Mouse (Mus musculus) MEL (cell line): Measurements from ENCODE around the gene Pcnx3. TPM values are rescaled to one million over a fixed set of nuclear protein-coding genes. Genes with fewer than 3 reads are reported as not detected.

Experiments
- DNase-seq: peaks from one replicate; pipeline ENCODE4 v3.0.0; 2011; ENCODE audit warnings: low read depth, low spot score
- H3K27ac ChIP-seq: 2 replicates; pipeline ENCODE4 v1.5.1; 2012; ENCODE audit warnings: low read depth, mild to moderate bottlenecking, control low read depth, low read length, moderate library complexity; ENCODE audit not compliant: control insufficient read depth
- H3K27me3 ChIP-seq, 2 experiments: fragments of 150-350 bp in 1 of 2; sonication (generic) in 1 of 2; 2 replicates each; pipeline ENCODE4 v1.6.1; 2012; ENCODE audit warnings: low read length in 2 of 2, mild to moderate bottlenecking in 2 of 2, improper control_type of control experiment in 1 of 2, moderate library complexity in 1 of 2; ENCODE audit not compliant: insufficient read depth in 2 of 2, control insufficient read depth in 1 of 2
- H3K36me3 ChIP-seq, 2 experiments: 2 replicates each; pipeline ENCODE4 v1.6.1; 2012 to 2014; ENCODE audit warnings: low read length in 2 of 2, improper control_type of control experiment in 1 of 2, inconsistent platforms in 1 of 2, mild to moderate bottlenecking in 1 of 2; ENCODE audit not compliant: insufficient read depth in 2 of 2, control insufficient read depth in 1 of 2
- H3K4me1 ChIP-seq, 2 experiments: fragments of 150-350 bp in 1 of 2; sonication (generic) in 1 of 2; 2 replicates each; pipeline ENCODE4 v1.6.1; 2012; ENCODE audit warnings: low read length in 2 of 2, improper control_type of control experiment in 1 of 2, mild to moderate bottlenecking in 1 of 2; ENCODE audit not compliant: insufficient read depth in 2 of 2, control insufficient read depth in 1 of 2
- H3K4me3 ChIP-seq, 2 experiments: fragments of 150-350 bp in 1 of 2; sonication (generic) in 1 of 2; 2 replicates each; pipeline ENCODE4 v1.5.1; 2012; ENCODE audit warnings: low read depth in 2 of 2, low read length in 2 of 2, mild to moderate bottlenecking in 2 of 2, moderate library complexity in 2 of 2, control low read depth in 1 of 2, improper control_type of control experiment in 1 of 2; ENCODE audit not compliant: control insufficient read depth in 1 of 2, insufficient read depth in 1 of 2
- H3K79me2 ChIP-seq: 2 replicates; pipeline ENCODE4 v1.6.1; 2012; ENCODE audit warnings: mild to moderate bottlenecking, low read length, moderate library complexity; ENCODE audit not compliant: control insufficient read depth, poor library complexity, insufficient read depth
- H3K9ac ChIP-seq: 2 replicates; pipeline ENCODE4 v1.6.1; 2012; ENCODE audit warnings: low read depth, mild to moderate bottlenecking, control low read depth, low read length, moderate library complexity; ENCODE audit not compliant: control insufficient read depth, poor library complexity, severe bottlenecking
- H3K9me3 ChIP-seq: fragments of 150-350 bp; sonication (generic); replicated peaks from 2 replicates; pipeline ENCODE4 v1.6.1; 2012; ENCODE audit warnings: mild to moderate bottlenecking, low read length, improper control_type of control experiment, moderate library complexity; ENCODE audit not compliant: insufficient read depth
- BHLHE40 ChIP-seq: IDR thresholded peaks from 2 replicates; pipeline ENCODE4 v1.6.1; 2012; ENCODE audit warnings: low read depth, mild to moderate bottlenecking, inconsistent platforms, low read length, improper control_type of control experiment, borderline replicate concordance
- CHD1 ChIP-seq: IDR thresholded peaks from 2 replicates; pipeline ENCODE4 v1.6.1; 2012; ENCODE audit warnings: low read depth, mild to moderate bottlenecking, inconsistent platforms, low read length, improper control_type of control experiment
- CHD2 ChIP-seq: IDR thresholded peaks from 2 replicates; pipeline ENCODE4 v1.6.1; 2011; ENCODE audit warnings: low read length, improper control_type of control experiment
- E2F4 ChIP-seq: IDR thresholded peaks from 2 replicates; pipeline ENCODE4 v1.6.1; 2011; ENCODE audit warnings: low read depth, low read length, improper control_type of control experiment, borderline replicate concordance
- ELF1 ChIP-seq: IDR thresholded peaks from 2 replicates; pipeline ENCODE4 v1.6.1; 2014; ENCODE audit warnings: low read depth, mild to moderate bottlenecking, inconsistent platforms, low read length, improper control_type of control experiment, moderate library complexity
- ETS1 ChIP-seq: IDR thresholded peaks from 2 replicates; pipeline ENCODE4 v1.6.1; 2012; ENCODE audit warnings: low read depth, mild to moderate bottlenecking, inconsistent platforms, low read length, improper control_type of control experiment, moderate library complexity
- GABPA ChIP-seq: IDR thresholded peaks from 2 replicates; pipeline ENCODE4 v1.6.1; 2012; ENCODE audit warnings: low read depth, mild to moderate bottlenecking, inconsistent platforms, low read length, improper control_type of control experiment, moderate library complexity
- GATA1 ChIP-seq: IDR thresholded peaks from 2 replicates; pipeline ENCODE4 v1.6.1; 2011; ENCODE audit warnings: low read depth, low read length, improper control_type of control experiment
- HCFC1 ChIP-seq: IDR thresholded peaks from 2 replicates; pipeline ENCODE4 v1.6.1; 2012; ENCODE audit warnings: low read depth, mild to moderate bottlenecking, inconsistent platforms, low read length, improper control_type of control experiment, moderate library complexity
- JUND ChIP-seq: IDR thresholded peaks from 2 replicates; pipeline ENCODE4 v1.6.1; 2011; ENCODE audit warnings: low read depth, mild to moderate bottlenecking, improper control_type of control experiment, low read length
- KAT2A ChIP-seq: conservative IDR thresholded peaks from 2 replicates; pipeline ENCODE4 v1.6.1; 2012; ENCODE audit warnings: low read depth, low read length, improper control_type of control experiment, inconsistent platforms
- MAFK ChIP-seq: IDR thresholded peaks from 2 replicates; pipeline ENCODE4 v1.6.1; 2011; ENCODE audit warnings: low read depth, mild to moderate bottlenecking, low read length, improper control_type of control experiment, borderline replicate concordance
- MAX ChIP-seq: IDR thresholded peaks from 2 replicates; pipeline ENCODE4 v1.6.1; 2011; ENCODE audit warnings: low read length, improper control_type of control experiment
- MAZ ChIP-seq: IDR thresholded peaks from 2 replicates; pipeline ENCODE4 v1.6.1; 2012; ENCODE audit warnings: low read depth, mild to moderate bottlenecking, inconsistent platforms, low read length, improper control_type of control experiment
- MEF2A ChIP-seq: IDR thresholded peaks from 2 replicates; pipeline ENCODE4 v1.6.1; 2014; ENCODE audit warnings: low read depth, mild to moderate bottlenecking, inconsistent platforms, low read length, improper control_type of control experiment; ENCODE audit not compliant: poor library complexity, insufficient replicate concordance, severe bottlenecking; ENCODE audit errors: extremely low read depth
- MXI1 ChIP-seq: IDR thresholded peaks from 2 replicates; pipeline ENCODE4 v1.6.1; 2011; ENCODE audit warnings: mild to moderate bottlenecking, low read depth, low read length, improper control_type of control experiment
- MYB ChIP-seq: IDR thresholded peaks from 2 replicates; pipeline ENCODE4 v1.6.1; 2011; ENCODE audit warnings: mild to moderate bottlenecking, low read depth, low read length, improper control_type of control experiment
- MYC ChIP-seq: IDR thresholded peaks from 2 replicates; pipeline ENCODE4 v1.6.1; 2011; ENCODE audit warnings: low read depth, mild to moderate bottlenecking, low read length, improper control_type of control experiment, moderate library complexity
- NELFE ChIP-seq: IDR thresholded peaks from 2 replicates; pipeline ENCODE4 v1.6.1; 2011; ENCODE audit warnings: low read depth, low read length, improper control_type of control experiment
- NRF1 ChIP-seq: IDR thresholded peaks from 2 replicates; pipeline ENCODE4 v1.6.1; 2014; ENCODE audit warnings: low read depth, mild to moderate bottlenecking, inconsistent platforms, low read length, improper control_type of control experiment, moderate library complexity; ENCODE audit not compliant: poor library complexity, insufficient read depth, severe bottlenecking
- POLR2A ChIP-seq, 2 experiments: IDR thresholded peaks; 2 replicates each; pipeline ENCODE4 v1.6.1; 2011 to 2012; ENCODE audit warnings: low read length in 2 of 2, mild to moderate bottlenecking in 2 of 2, control low read depth in 1 of 2, improper control_type of control experiment in 1 of 2, low read depth in 1 of 2, moderate library complexity in 1 of 2; ENCODE audit not compliant: control insufficient read depth in 1 of 2, insufficient read depth in 1 of 2, poor library complexity in 1 of 2
- POLR2AphosphoS2 ChIP-seq: IDR thresholded peaks from 2 replicates; pipeline ENCODE4 v1.6.1; 2011; ENCODE audit warnings: low read length, improper control_type of control experiment
- POLR2AphosphoS5 ChIP-seq: IDR thresholded peaks from 2 replicates; pipeline ENCODE4 v1.6.1; 2012; ENCODE audit warnings: low read depth, borderline replicate concordance, mild to moderate bottlenecking, inconsistent platforms, low read length, moderate library complexity, mixed read lengths
- RAD21 ChIP-seq: IDR thresholded peaks from 2 replicates; pipeline ENCODE4 v1.6.1; 2011; ENCODE audit warnings: mild to moderate bottlenecking, low read depth, low read length, improper control_type of control experiment
- RCOR1 ChIP-seq: IDR thresholded peaks from 2 replicates; pipeline ENCODE4 v1.6.1; 2012; ENCODE audit warnings: low read depth, mild to moderate bottlenecking, inconsistent platforms, low read length, improper control_type of control experiment
- SIN3A ChIP-seq: IDR thresholded peaks from 2 replicates; pipeline ENCODE4 v1.6.1; 2012; ENCODE audit warnings: low read length, improper control_type of control experiment, inconsistent platforms
- SMC3 ChIP-seq: IDR thresholded peaks from 2 replicates; pipeline ENCODE4 v1.6.1; 2011; ENCODE audit warnings: low read depth, low read length, improper control_type of control experiment
- TAL1 ChIP-seq: IDR thresholded peaks from 2 replicates; pipeline ENCODE4 v1.6.1; 2012; ENCODE audit warnings: mild to moderate bottlenecking, inconsistent platforms, low read length, moderate library complexity, mixed read lengths
- TBP ChIP-seq: IDR thresholded peaks from 2 replicates; pipeline ENCODE4 v1.8.0; 2011; ENCODE audit warnings: low read depth, low read length, improper control_type of control experiment
- TCF12 ChIP-seq: IDR thresholded peaks from 2 replicates; pipeline ENCODE4 v1.6.1; 2014; ENCODE audit warnings: low read depth, mild to moderate bottlenecking, inconsistent platforms, low read length, improper control_type of control experiment, moderate library complexity
- USF1 ChIP-seq: IDR thresholded peaks from 2 replicates; pipeline ENCODE4 v1.6.1; 2014; ENCODE audit warnings: low read depth, mild to moderate bottlenecking, inconsistent platforms, low read length, improper control_type of control experiment, moderate library complexity
- USF2 ChIP-seq, 2 experiments: IDR thresholded peaks; 2 replicates each; pipeline ENCODE4 v1.6.1; 2011 to 2012; ENCODE audit warnings: improper control_type of control experiment in 2 of 2, low read length in 2 of 2, borderline replicate concordance in 1 of 2, inconsistent platforms in 1 of 2, low read depth in 1 of 2, mild to moderate bottlenecking in 1 of 2; ENCODE audit not compliant: insufficient read depth in 1 of 2
- ZC3H11A ChIP-seq: IDR thresholded peaks from 2 replicates; pipeline ENCODE4 v1.6.1; 2012; ENCODE audit warnings: low read depth, mild to moderate bottlenecking, inconsistent platforms, low read length, improper control_type of control experiment
- ZMIZ1 ChIP-seq: IDR thresholded peaks from 2 replicates; pipeline ENCODE4 v1.6.1; 2012; ENCODE audit warnings: low read depth, mild to moderate bottlenecking, inconsistent platforms, low read length, improper control_type of control experiment, moderate library complexity
- ZNF384 ChIP-seq: IDR thresholded peaks from 2 replicates; pipeline ENCODE4 v1.6.1; 2012; ENCODE audit warnings: low read depth, mild to moderate bottlenecking, inconsistent platforms, low read length, improper control_type of control experiment
- polyA plus RNA-seq, 2 experiments: library from polyadenylated mRNA; stranded (reverse) in 1 of 2; unstranded in 1 of 2; fragments of >175 nt in 1 of 2; fragments of >200 nt in 1 of 2; gene quantifications; 2 replicates each; pipeline versions ENCODE4 v1.2.1 to v1.2.4; 2012; ENCODE audit warnings: low replicate concordance in 2 of 2, low read depth in 1 of 2; ENCODE audit not compliant: insufficient read length in 2 of 2, insufficient read depth in 1 of 2, missing spikeins in 1 of 2
- total RNA-seq: library from RNA; depleted of rRNA; stranded (reverse); fragments of 300-350 nt; gene quantifications from 2 replicates; pipeline ENCODE4 v1.2.3, GENCODE M21; 2012

Pcnx3 gene
- total and polyA plus RNA-seq, 3 experiments = 25.3 to 76.4 TPM; not detected in 1

DNA sequence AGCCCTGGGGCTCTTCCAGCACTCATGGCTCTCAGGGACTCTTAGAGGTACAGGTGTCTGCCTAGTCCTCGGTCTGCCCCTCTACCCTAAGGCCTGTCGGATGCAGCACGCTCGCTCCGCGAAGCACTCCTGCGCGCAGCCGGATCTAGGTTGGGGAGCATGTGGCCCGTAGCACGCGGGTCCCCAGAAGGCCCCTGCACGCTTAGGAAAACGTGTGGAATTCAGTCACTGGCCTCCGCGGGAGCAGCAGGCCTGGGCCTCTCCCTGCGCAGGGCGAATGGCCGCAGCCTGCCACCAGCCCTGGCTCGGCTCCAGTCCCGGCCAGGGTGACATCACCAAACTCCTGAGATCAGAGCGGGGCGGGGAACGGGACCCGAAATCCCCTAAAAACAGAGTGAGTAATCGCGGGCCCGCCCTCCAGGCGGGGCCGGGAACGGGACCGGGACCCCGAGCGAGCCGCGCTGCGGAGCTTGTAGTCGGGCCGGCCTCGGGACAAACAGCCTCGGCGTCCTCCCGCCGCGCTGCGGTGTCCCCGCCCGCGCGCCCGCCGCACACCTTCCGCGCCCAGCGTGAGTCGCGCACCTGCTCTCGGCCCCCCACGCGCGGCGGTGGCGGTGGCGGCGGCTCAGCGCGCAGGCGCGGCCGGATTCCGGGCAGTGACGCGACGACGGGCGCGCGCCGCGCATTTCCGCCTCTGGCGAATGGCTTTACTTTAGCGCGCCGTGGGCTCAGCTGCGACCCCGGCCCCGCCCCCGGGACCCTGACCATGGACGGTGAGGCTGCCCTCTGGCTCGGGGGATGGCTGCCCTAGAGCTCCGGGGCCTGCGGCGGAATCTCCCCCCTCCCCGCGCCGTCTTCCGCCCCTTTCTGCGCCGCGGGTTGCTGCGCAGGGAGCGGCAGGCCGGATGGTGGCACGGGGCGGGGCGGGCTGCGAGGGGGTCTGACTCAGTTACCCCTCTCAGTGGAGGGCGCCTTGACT, 51.4 kb downstream of the Pcnx3 start, which contains the start of gene Rela:
TSS of gene Rela (plus strand) at position 415 of the 979 bp plus-strand sequence.
- Histone ChIP-seq H3K27ac (peak within 1 kb of the TSS; percentile 60), H3K4me1 (peaks cover 0 to 18% of the 10 kb centered on the region in 2 experiments; a peak in 3 of 4 replicates), H3K9me3 (no peaks in the 10 kb centered on the region), H3K9ac (peak within 1 kb of the TSS; percentile 97), H3K79me2 (peaks cover 16% of the 10 kb centered on the region), H3K36me3 (peaks cover 5 to 12% of the 10 kb centered on the region in 2 experiments), H3K4me3 (peak within 1 kb of the TSS; percentile 94 to 97), H3K27me3 (no peaks in the 10 kb centered on the region)
- peak; percentile 91 for DNase-seq
- TF ChIP-seq ETS1 (peak; percentile 77), MAFK (no peak), RAD21 (no peak), JUND (no peak), ZMIZ1 (peak; percentile 25; the same call in 1 of the 2 replicates), MYC (peak; percentile 74), TBP (no peak), MAZ (peak; percentile 41; the same call in 1 of the 2 replicates), USF1 (no peak), USF2 (IDR thresholded peaks at IDR 0.05; ENCODE audit: borderline replicate concordance in 1 of 2, insufficient read depth in 1 of 2, low read depth in 1 of 2, low read length in 2 of 2) (no peak), TAL1 (no peak), POLR2A (IDR thresholded peaks at IDR 0.05; ENCODE audit: control insufficient read depth in 1 of 2, insufficient read depth in 1 of 2, low read depth in 1 of 2, low read length in 2 of 2, poor library complexity in 1 of 2) (peak; percentile 78 to 87; a peak in 3 of 4 replicates), NRF1 (peak; percentile 73), SIN3A (peak; percentile 42), ELF1 (peak; percentile 40; the same call in 1 of the 2 replicates), RCOR1 (no peak), SMC3 (no peak), TCF12 (0 out of 2 replicates have a peak, but pooled peaks have one; percentile 23), CHD1 (no peak), KAT2A (no peak), ZC3H11A (no peak), E2F4 (no peak), HCFC1 (peak; percentile 64; the same call in 1 of the 2 replicates), BHLHE40 (no peak), MYB (no peak), MXI1 (peak; percentile 68), NELFE (peak; percentile 78), ZNF384 (no peak), GATA1 (no peak), POLR2AphosphoS2 (peak; percentile 26; the same call in 1 of the 2 replicates), MAX (peak; percentile 67), POLR2AphosphoS5 (no peak), CHD2 (no peak), MEF2A (no peak), GABPA (no peak)
